Mouse (Mus musculus): ENCODE measurements around the gene Cgn. TPM values are rescaled to one million over a fixed set of nuclear protein-coding genes. Genes with fewer than 3 reads are reported as not detected.

Cgn gene
- polyA plus RNA-seq (2014; fragmentation: Nextera tagmentation; extraction: Ambion mirVana): 18.3 and 19.5 TPM in 2 replicates

DNA sequence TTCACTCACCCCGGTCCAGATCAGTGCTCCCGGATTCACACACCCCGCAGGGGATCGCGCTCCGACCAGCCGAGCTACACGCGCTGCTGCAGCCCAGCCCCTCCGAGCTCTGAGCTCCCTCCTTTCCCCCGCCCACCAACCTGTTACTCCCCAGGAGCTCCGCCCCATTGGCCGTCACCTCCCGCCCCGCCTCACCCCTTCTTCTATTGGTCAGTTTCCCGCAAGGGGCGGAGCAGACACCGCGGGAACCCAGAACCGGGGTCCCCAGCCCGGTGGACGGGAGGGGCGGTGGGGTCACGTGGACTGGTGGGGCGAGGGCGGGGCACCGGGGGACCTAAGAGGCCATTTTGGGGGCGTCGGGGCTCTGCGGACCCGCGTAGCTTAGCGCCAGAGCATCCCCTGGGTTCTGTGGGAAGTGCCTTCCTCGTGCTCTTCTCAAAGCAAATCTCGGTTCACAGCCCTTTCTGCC lies at the start of gene Cgn:
TSS of gene Cgn (minus strand) at position 126 of the 469 bp plus-strand sequence.
- Histone ChIP-seq H3K4me1 (ENCODE audit: insufficient read depth) (no peaks in the 10 kb centered on the region), H3K9me3 (ENCODE audit: low read depth, low read length) (no peaks in the 10 kb centered on the region), H3K4me3 (ENCODE audit: low read depth, low read length) (peak within 1 kb of the TSS; percentile 45), H3K27ac (ENCODE audit: low read depth) (peak within 1 kb of the TSS; percentile 83), H3K9ac (peak within 1 kb of the TSS; percentile 55), H3K27me3 (ENCODE audit: insufficient read depth, low read length) (no peaks in the 10 kb centered on the region), H3K36me3 (ENCODE audit: insufficient read depth) (no peaks in the 10 kb centered on the region), H3K4me2 (peak within 1 kb of the TSS; percentile 71)
- under 1% methylated on average over 35 of the region's 35 CpGs for WGBS
- no peak for TF ChIP-seq CTCF (IDR thresholded peaks at IDR 0.05; ENCODE audit: low read depth)
- ATAC-seq (ENCODE audit: insufficient read depth): peak; percentile 92
- DNase-seq: peak; percentile 95

DNA sequence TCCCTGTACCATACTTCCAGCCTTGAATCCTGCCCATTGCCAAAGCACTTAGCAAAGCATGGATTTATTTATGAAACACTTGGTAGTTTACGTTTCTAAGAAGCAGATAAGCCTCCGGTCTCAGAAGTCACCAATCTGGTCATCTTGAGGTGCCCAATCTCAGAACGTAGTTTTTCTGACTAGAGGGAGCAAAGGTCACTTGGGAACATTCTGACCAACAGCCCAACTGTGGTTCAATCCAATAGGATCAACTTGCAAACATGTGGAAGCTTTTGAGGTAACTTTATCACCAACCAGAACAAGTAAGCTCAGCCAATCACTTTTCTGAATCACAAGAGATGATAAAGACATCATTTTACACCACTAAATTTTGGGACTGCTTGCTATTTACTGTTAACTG lies 49.1 kb upstream of the Cgn start:
- no peak overlapping the region for H3K27ac ChIP-seq (ENCODE audit: low read depth)

DNA sequence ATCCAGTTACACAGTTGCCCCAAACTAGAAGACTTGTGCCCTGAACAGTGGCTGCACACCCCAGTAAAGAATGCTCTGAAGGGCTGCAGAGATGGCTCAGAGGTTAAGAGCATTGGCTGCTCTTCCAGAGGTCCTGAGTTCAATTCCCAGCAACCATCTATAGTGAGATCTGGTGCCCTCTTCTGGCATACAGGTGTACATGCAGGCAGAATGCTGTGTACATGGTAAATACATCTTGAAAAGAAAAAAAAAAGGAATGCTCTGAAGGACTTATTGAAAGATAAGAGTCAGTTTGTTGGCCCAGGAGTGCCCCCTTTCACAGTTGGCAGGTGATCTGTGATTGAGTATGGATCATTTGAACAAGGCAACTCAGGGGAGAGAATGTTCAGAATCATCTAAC lies 47.1 kb upstream of the Cgn start:
- Histone ChIP-seq H3K9me3 (ENCODE audit: low read depth, low read length) (no peaks in the 10 kb centered on the region), H3K4me3 (ENCODE audit: low read depth, low read length) (no peak overlapping the region), H3K4me1 (ENCODE audit: insufficient read depth) (no peaks in the 10 kb centered on the region), H3K27ac (ENCODE audit: low read depth) (no peak overlapping the region), H3K36me3 (ENCODE audit: insufficient read depth) (no peaks in the 10 kb centered on the region), H3K9ac (no peak overlapping the region), H3K4me2 (no peak overlapping the region), H3K27me3 (ENCODE audit: insufficient read depth, low read length) (no peaks in the 10 kb centered on the region)
- ATAC-seq (ENCODE audit: insufficient read depth) (no peak), DNase-seq (no peak)
- peak; percentile 39 for TF ChIP-seq CTCF (IDR thresholded peaks at IDR 0.05; ENCODE audit: low read depth)

More for the DNA sequence above, 49.1 kb upstream of the Cgn start:
- no peaks in the 10 kb centered on the region for H3K27me3 ChIP-seq (ENCODE audit: insufficient read depth, low read length)
- ATAC-seq (ENCODE audit: insufficient read depth) (no peak), DNase-seq (no peak)
- no peaks in the 10 kb centered on the region for H3K36me3 ChIP-seq (ENCODE audit: insufficient read depth)
- no peak overlapping the region for H3K4me2 ChIP-seq
- WGBS: 32% methylated on average over 3 of the region's 3 CpGs
- peaks cover 9% of the 10 kb centered on the region; the same call in 1 of the 2 replicates for H3K4me1 ChIP-seq (ENCODE audit: insufficient read depth)
- no peak for TF ChIP-seq CTCF (IDR thresholded peaks at IDR 0.05; ENCODE audit: low read depth)
- no peak overlapping the region for H3K4me3 ChIP-seq (ENCODE audit: low read depth, low read length)
- no peaks in the 10 kb centered on the region for H3K9me3 ChIP-seq (ENCODE audit: low read depth, low read length)
- H3K9ac ChIP-seq: no peak overlapping the region

DNA sequence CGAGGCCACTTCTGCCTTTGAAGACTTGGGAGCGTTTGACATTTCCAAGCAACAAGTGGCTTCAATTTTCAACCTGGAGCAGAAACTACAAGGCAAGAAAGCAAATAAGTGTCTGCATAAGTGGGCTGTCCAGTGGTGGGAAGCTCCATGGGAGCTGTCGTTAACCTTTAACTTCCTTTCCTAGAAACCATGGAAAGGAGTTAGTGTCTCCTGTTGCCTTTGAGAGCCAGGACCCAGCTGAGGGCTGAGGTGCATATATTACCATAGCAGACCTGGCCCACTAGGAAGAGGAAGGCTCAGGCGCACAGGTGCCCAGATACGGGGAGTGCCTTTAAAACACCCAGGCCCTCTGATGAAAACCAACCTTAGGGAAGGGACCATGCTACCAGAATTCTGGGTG lies 46.4 kb upstream of the Cgn start:
- no peak overlapping the region for H3K9ac ChIP-seq
- H3K9me3 ChIP-seq (ENCODE audit: low read depth, low read length): no peaks in the 10 kb centered on the region
- H3K4me1 ChIP-seq (ENCODE audit: insufficient read depth): no peaks in the 10 kb centered on the region
- no peak for DNase-seq
- H3K4me2 ChIP-seq: no peak overlapping the region
- H3K4me3 ChIP-seq (ENCODE audit: low read depth, low read length): no peak overlapping the region
- H3K27ac ChIP-seq (ENCODE audit: low read depth): no peak overlapping the region
- 58% methylated on average over 5 of the region's 5 CpGs for WGBS
- no peaks in the 10 kb centered on the region for H3K27me3 ChIP-seq (ENCODE audit: insufficient read depth, low read length)
- H3K36me3 ChIP-seq (ENCODE audit: insufficient read depth): no peaks in the 10 kb centered on the region
- no peak for ATAC-seq (ENCODE audit: insufficient read depth)
- no peak for TF ChIP-seq CTCF (IDR thresholded peaks at IDR 0.05; ENCODE audit: low read depth)

DNA sequence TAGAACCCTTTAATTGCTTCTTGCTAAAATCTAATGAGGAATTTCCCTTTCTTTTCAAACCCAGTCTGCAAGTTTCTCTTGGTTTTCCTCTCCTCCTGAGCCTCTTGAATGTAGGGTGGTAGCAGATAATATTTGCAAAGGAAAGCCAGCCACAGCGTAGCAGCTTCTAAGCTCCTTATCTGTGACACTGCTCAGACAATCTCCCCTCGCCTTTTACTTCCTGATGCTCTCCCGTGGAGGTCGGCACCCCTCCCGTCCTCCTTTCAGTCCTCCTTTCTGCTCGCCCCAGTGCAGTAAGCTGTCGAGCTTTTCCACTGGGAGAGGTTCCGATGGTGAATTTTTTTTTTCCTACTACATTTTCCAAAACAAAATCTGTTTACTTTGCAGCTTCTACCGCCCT lies 45.8 kb upstream of the Cgn start:
- WGBS: 7% methylated on average over 9 of the region's 9 CpGs

DNA sequence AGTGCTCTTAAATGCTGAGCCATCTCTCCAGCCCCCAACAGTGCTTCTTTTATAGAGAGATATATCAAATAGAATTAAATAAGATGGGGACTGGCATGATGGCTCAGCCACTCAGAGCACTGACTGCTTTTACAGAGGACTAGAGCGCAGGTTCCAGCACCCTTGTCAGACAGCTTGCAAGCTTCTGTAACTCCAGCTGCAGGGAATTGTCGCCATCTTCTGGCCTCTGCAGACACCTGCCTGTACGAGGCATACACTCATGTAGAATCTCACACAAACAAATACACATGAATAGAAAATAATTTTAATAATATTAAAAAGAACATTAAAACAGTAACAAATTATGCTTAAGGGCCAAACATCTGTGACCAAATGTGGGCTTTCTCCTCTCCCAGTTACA lies 37.8 kb upstream of the Cgn start:
- Histone ChIP-seq H3K4me2 (no peak overlapping the region), H3K36me3 (ENCODE audit: insufficient read depth) (no peaks in the 10 kb centered on the region), H3K4me1 (ENCODE audit: insufficient read depth) (no peaks in the 10 kb centered on the region; the same call in 1 of the 2 replicates), H3K4me3 (ENCODE audit: low read depth, low read length) (no peak overlapping the region), H3K27me3 (ENCODE audit: insufficient read depth, low read length) (no peaks in the 10 kb centered on the region), H3K9me3 (ENCODE audit: low read depth, low read length) (no peaks in the 10 kb centered on the region), H3K27ac (ENCODE audit: low read depth) (no peak overlapping the region), H3K9ac (no peak overlapping the region)
- DNase-seq (no peak), ATAC-seq (ENCODE audit: insufficient read depth) (no peak)
- no peak for TF ChIP-seq CTCF (IDR thresholded peaks at IDR 0.05; ENCODE audit: low read depth)
- 78% methylated on average over 3 of the region's 3 CpGs for WGBS

More for the DNA sequence above, 45.8 kb upstream of the Cgn start:
- H3K9me3 ChIP-seq (ENCODE audit: low read depth, low read length): no peaks in the 10 kb centered on the region
- no peak for TF ChIP-seq CTCF (IDR thresholded peaks at IDR 0.05; ENCODE audit: low read depth)
- H3K36me3 ChIP-seq (ENCODE audit: insufficient read depth): no peaks in the 10 kb centered on the region
- no peak overlapping the region for H3K9ac ChIP-seq
- peak overlapping the region; percentile 33 for H3K4me2 ChIP-seq
- ATAC-seq (ENCODE audit: insufficient read depth) (no peak), DNase-seq (no peak)
- H3K27ac ChIP-seq (ENCODE audit: low read depth): no peak overlapping the region
- no peaks in the 10 kb centered on the region for H3K27me3 ChIP-seq (ENCODE audit: insufficient read depth, low read length)
- no peaks in the 10 kb centered on the region for H3K4me1 ChIP-seq (ENCODE audit: insufficient read depth)
- no peak overlapping the region for H3K4me3 ChIP-seq (ENCODE audit: low read depth, low read length)

DNA sequence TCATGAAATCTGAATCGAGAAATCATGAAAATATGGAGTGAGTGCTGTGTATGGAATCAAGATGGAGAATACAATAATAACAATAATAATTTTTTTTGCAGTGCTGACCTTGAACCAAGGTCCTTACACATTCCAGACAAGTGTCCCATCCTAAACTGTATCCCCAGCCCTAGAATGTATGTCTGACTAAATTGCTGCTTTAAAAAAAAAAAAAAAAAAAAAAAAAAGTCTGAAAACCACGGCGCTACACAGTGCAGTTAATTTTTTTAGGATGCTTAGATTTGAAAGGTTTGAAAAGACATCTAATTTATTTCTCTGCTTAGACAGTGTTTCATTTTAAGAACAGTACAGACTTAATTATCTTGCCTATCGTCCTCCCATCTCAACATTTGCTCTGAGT lies 35.8 kb upstream of the Cgn start:
- Histone ChIP-seq H3K9ac (no peak overlapping the region), H3K4me2 (peak overlapping the region; percentile 75), H3K36me3 (ENCODE audit: insufficient read depth) (no peaks in the 10 kb centered on the region), H3K27me3 (ENCODE audit: insufficient read depth, low read length) (no peaks in the 10 kb centered on the region), H3K27ac (ENCODE audit: low read depth) (no peak overlapping the region), H3K4me1 (ENCODE audit: insufficient read depth) (no peaks in the 10 kb centered on the region; the same call in 1 of the 2 replicates), H3K9me3 (ENCODE audit: low read depth, low read length) (no peaks in the 10 kb centered on the region), H3K4me3 (ENCODE audit: low read depth, low read length) (peak overlapping the region; percentile 68)
- ATAC-seq (ENCODE audit: insufficient read depth) (no peak), DNase-seq (no peak)
- WGBS: 70% methylated on average over 4 of the region's 4 CpGs
- TF ChIP-seq CTCF (IDR thresholded peaks at IDR 0.05; ENCODE audit: low read depth): no peak

Measured in lung, embryonic 14.5 days (tissue).